Comparison of ENCODE assay signal across 13 mouse cellular contexts in genomic region chr2:67756507-67756906, GRCm38 (mm10).
"Had no signal": no experiment of that assay in that cellular context is flagged by ENCODE, and none has a peak within 500 bp of the region (broad histone marks: within the 10 kb centered on the region; RNA-seq: fewer than 3 reads in every experiment).

No protein-coding gene starts in this region.

- H3K4me3 ChIP-seq: layer of hippocampus, adult 2 months; limb, embryonic 10.5 days; liver, embryonic 15.5 days had no signal

- H3K4me2 ChIP-seq: liver, embryonic 11.5 days; liver, embryonic 15.5 days had no signal

- DNase-seq: kidney, postnatal 10 days; kidney, postnatal 4 days; lung, adult 2 months; lung, postnatal 36 days; right cerebral cortex, postnatal 25 days; thymus, postnatal 14 days had no signal

- H3K36me3 ChIP-seq: limb, embryonic 10.5 days; liver, embryonic 15.5 days had no signal

- H3K27ac ChIP-seq: layer of hippocampus, adult 2 months; limb, embryonic 10.5 days; liver, embryonic 15.5 days; stomach, postnatal 0 days had no signal

- H3K27me3 ChIP-seq: liver, embryonic 15.5 days had no signal

- ATAC-seq: lung, postnatal 0 days; midbrain, embryonic 16.5 days had no signal

- H3K4me1 ChIP-seq: limb, embryonic 10.5 days; liver, embryonic 15.5 days had no signal

- H3K9ac ChIP-seq: liver, embryonic 15.5 days had no signal

- H3K9me3 ChIP-seq: limb, embryonic 10.5 days; liver, embryonic 15.5 days had no signal
